Mouse (Mus musculus): ENCODE measurements around the gene Ccr1l1. TPM values are rescaled to one million over a fixed set of nuclear protein-coding genes. Genes with fewer than 3 reads are reported as not detected.

Gene Ccr1l1
- polyA plus RNA-seq, 1 experiment = not detected

GRCm38 (mm10) chr9:123953551-123953950 is 24.7 kb downstream of the Ccr1l1 start:
- Histone ChIP-seq H3K79me3 (ENCODE audit: low read depth) (no peaks in the 10 kb centered on the region), H3K79me2 (ENCODE audit: control insufficient read depth, insufficient read depth) (no peaks in the 10 kb centered on the region), H3K36me3 (ENCODE audit: control insufficient read depth, insufficient read depth) (no peaks in the 10 kb centered on the region), H3K27me3 (ENCODE audit: control insufficient read depth, insufficient read depth, insufficient read length) (no peaks in the 10 kb centered on the region), H3K4me3 (ENCODE audit: insufficient read depth, poor library complexity, severe bottlenecking) (no peak overlapping the region), H3ac (ENCODE audit: control insufficient read depth, insufficient read length, low read depth) (no peak overlapping the region)
- TF ChIP-seq MYOG (IDR thresholded peaks at IDR 0.05; ENCODE audit: control insufficient read depth, extremely low read depth, insufficient read length) (no peak), FOSL1 (IDR thresholded peaks at IDR 0.05; ENCODE audit: insufficient read depth, low read length, poor library complexity, severe bottlenecking) (no peak), MYOD1 (IDR thresholded peaks at IDR 0.05; ENCODE audit: control insufficient read depth, insufficient read length, low read depth) (no peak), USF1 (IDR thresholded peaks at IDR 0.05; ENCODE audit: low read depth) (no peak), MAX (IDR thresholded peaks at IDR 0.05) (no peak), CTCF (IDR thresholded peaks at IDR 0.05; ENCODE audit: control insufficient read depth, insufficient read depth, insufficient read length) (no peak), CEBPB (IDR thresholded peaks at IDR 0.05; ENCODE audit: low read depth) (no peak)

- no peaks in the 10 kb centered on the region for H3K36me3 ChIP-seq (ENCODE audit: control insufficient read depth, insufficient read depth)
- H3K27me3 ChIP-seq (ENCODE audit: control insufficient read depth, insufficient read depth, insufficient read length) = no peaks in the 10 kb centered on the region
- H3K79me3 ChIP-seq (ENCODE audit: low read depth) = no peaks in the 10 kb centered on the region
- no peaks in the 10 kb centered on the region for H3K79me2 ChIP-seq (ENCODE audit: control insufficient read depth, insufficient read depth)
- TF ChIP-seq USF1 (IDR thresholded peaks at IDR 0.05; ENCODE audit: low read depth) = no peak
- TF ChIP-seq MAX (IDR thresholded peaks at IDR 0.05) = no peak
- no peak for TF ChIP-seq MYOD1 (IDR thresholded peaks at IDR 0.05; ENCODE audit: control insufficient read depth, insufficient read length, low read depth)
- TF ChIP-seq CEBPB (IDR thresholded peaks at IDR 0.05; ENCODE audit: low read depth) = no peak
- no peak overlapping the region for H3ac ChIP-seq (ENCODE audit: control insufficient read depth, insufficient read length, low read depth)
- H3K4me3 ChIP-seq (ENCODE audit: insufficient read depth, poor library complexity, severe bottlenecking) = no peak overlapping the region
These were observed 27.0 kb downstream of the Ccr1l1 start for GRCm38 (mm10) chr9:123951176-123951575.

DNA sequence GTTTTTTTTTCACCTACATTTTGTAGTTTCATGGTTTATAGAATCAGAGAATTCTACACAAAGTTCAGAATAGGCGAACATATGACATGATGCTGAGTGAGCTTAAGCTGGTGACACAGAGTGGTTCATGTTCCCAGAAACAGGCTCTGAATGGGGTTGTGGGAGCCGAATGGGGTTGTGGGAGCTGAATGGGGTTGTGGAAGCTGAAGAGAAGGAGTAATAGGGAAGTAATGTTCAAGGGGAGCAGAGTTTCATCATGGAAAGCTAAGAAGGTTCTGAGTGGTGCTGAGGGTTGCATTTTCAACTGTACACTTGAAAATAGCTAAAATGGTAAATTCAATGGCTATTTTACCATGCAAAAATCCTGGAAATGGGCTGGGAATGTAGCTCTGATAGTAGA is 28.8 kb downstream of the Ccr1l1 start:
- H3K27me3 ChIP-seq (ENCODE audit: control insufficient read depth, insufficient read depth, insufficient read length) = no peaks in the 10 kb centered on the region
- H3K79me2 ChIP-seq (ENCODE audit: control insufficient read depth, insufficient read depth) = no peaks in the 10 kb centered on the region
- H3K36me3 ChIP-seq (ENCODE audit: control insufficient read depth, insufficient read depth) = no peaks in the 10 kb centered on the region
- TF ChIP-seq CEBPB (IDR thresholded peaks at IDR 0.05; ENCODE audit: low read depth) (no peak), FOSL1 (IDR thresholded peaks at IDR 0.05; ENCODE audit: insufficient read depth, low read length, poor library complexity, severe bottlenecking) (no peak), MYOD1 (IDR thresholded peaks at IDR 0.05; ENCODE audit: control insufficient read depth, insufficient read length, low read depth) (no peak), USF1 (IDR thresholded peaks at IDR 0.05; ENCODE audit: low read depth) (no peak), MYOG (IDR thresholded peaks at IDR 0.05; ENCODE audit: control insufficient read depth, extremely low read depth, insufficient read length) (no peak), CTCF (IDR thresholded peaks at IDR 0.05; ENCODE audit: control insufficient read depth, insufficient read depth, insufficient read length) (no peak), MAX (IDR thresholded peaks at IDR 0.05) (no peak)
- no peak overlapping the region for H3K4me3 ChIP-seq (ENCODE audit: insufficient read depth, poor library complexity, severe bottlenecking)
- no peaks in the 10 kb centered on the region for H3K79me3 ChIP-seq (ENCODE audit: low read depth)
- no peak overlapping the region for H3ac ChIP-seq (ENCODE audit: control insufficient read depth, insufficient read length, low read depth)

DNA sequence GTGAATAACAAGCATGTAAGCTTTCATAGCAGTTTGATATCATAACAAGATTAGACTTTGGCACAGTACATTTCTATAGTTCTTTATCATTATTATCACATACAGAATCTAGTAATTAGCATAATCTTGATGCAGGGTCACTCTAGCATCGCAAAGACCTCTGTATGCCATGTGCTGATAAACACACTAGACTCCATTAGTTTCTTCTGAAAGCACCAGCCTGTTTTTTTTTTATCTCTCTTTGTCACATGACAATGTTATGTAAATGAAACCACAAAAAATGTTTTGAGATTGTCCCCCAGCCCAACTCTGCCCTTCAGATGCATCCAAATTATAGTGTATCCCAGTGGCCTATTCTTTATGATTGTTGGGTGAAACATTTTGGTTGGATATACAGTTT is 30.4 kb downstream of the Ccr1l1 start:
- Histone ChIP-seq H3ac (ENCODE audit: control insufficient read depth, insufficient read length, low read depth) (no peak overlapping the region), H3K27me3 (ENCODE audit: control insufficient read depth, insufficient read depth, insufficient read length) (no peaks in the 10 kb centered on the region), H3K36me3 (ENCODE audit: control insufficient read depth, insufficient read depth) (no peaks in the 10 kb centered on the region), H3K79me3 (ENCODE audit: low read depth) (no peaks in the 10 kb centered on the region), H3K79me2 (ENCODE audit: control insufficient read depth, insufficient read depth) (no peaks in the 10 kb centered on the region), H3K4me3 (ENCODE audit: insufficient read depth, poor library complexity, severe bottlenecking) (no peak overlapping the region)
- TF ChIP-seq FOSL1 (IDR thresholded peaks at IDR 0.05; ENCODE audit: insufficient read depth, low read length, poor library complexity, severe bottlenecking) (no peak), USF1 (IDR thresholded peaks at IDR 0.05; ENCODE audit: low read depth) (no peak), MAX (IDR thresholded peaks at IDR 0.05) (no peak), CTCF (IDR thresholded peaks at IDR 0.05; ENCODE audit: control insufficient read depth, insufficient read depth, insufficient read length) (no peak), MYOG (IDR thresholded peaks at IDR 0.05; ENCODE audit: control insufficient read depth, extremely low read depth, insufficient read length) (no peak), CEBPB (IDR thresholded peaks at IDR 0.05; ENCODE audit: low read depth) (no peak), MYOD1 (IDR thresholded peaks at IDR 0.05; ENCODE audit: control insufficient read depth, insufficient read length, low read depth) (no peak)

DNA sequence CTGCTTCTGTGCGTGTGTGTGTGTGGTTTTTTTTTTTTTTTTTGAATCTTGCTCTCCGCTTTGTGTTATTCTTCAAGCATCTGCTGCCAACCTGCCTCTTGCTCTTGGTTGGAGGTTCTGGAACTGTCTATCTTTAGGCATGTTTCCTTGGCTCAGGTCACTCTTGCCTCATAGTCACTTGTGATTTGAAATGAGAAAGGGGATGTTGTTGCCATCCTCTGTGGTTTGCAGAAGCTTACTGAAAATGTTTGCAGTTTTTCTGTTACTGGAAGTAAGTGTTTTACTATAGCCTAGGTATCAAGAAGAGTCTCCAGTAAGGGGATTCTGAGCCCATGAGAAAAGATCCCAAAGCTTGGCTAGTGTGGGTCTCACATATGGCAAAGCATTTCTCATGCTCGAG is 36.2 kb downstream of the Ccr1l1 start:
- no peaks in the 10 kb centered on the region for H3K36me3 ChIP-seq (ENCODE audit: control insufficient read depth, insufficient read depth)
- TF ChIP-seq CEBPB (IDR thresholded peaks at IDR 0.05; ENCODE audit: low read depth) (no peak), USF1 (IDR thresholded peaks at IDR 0.05; ENCODE audit: low read depth) (no peak), CTCF (IDR thresholded peaks at IDR 0.05; ENCODE audit: control insufficient read depth, insufficient read depth, insufficient read length) (no peak), FOSL1 (IDR thresholded peaks at IDR 0.05; ENCODE audit: insufficient read depth, low read length, poor library complexity, severe bottlenecking) (no peak), MYOG (IDR thresholded peaks at IDR 0.05; ENCODE audit: control insufficient read depth, extremely low read depth, insufficient read length) (no peak), MYOD1 (IDR thresholded peaks at IDR 0.05; ENCODE audit: control insufficient read depth, insufficient read length, low read depth) (no peak), MAX (IDR thresholded peaks at IDR 0.05) (no peak)

GRCm38 (mm10) chr9:123941316-123941715 is 36.9 kb downstream of the Ccr1l1 start:
- Histone ChIP-seq H3K36me3 (ENCODE audit: control insufficient read depth, insufficient read depth) (no peaks in the 10 kb centered on the region), H3K4me3 (ENCODE audit: insufficient read depth, poor library complexity, severe bottlenecking) (no peak overlapping the region), H3K79me2 (ENCODE audit: control insufficient read depth, insufficient read depth) (no peaks in the 10 kb centered on the region), H3K27me3 (ENCODE audit: control insufficient read depth, insufficient read depth, insufficient read length) (no peaks in the 10 kb centered on the region), H3K79me3 (ENCODE audit: low read depth) (no peaks in the 10 kb centered on the region), H3ac (ENCODE audit: control insufficient read depth, insufficient read length, low read depth) (no peak overlapping the region)
- no peak for TF ChIP-seq MYOD1 (IDR thresholded peaks at IDR 0.05; ENCODE audit: control insufficient read depth, insufficient read length, low read depth)
- no peak for TF ChIP-seq CTCF (IDR thresholded peaks at IDR 0.05; ENCODE audit: control insufficient read depth, insufficient read depth, insufficient read length)
- no peak for TF ChIP-seq MAX (IDR thresholded peaks at IDR 0.05)
- no peak for TF ChIP-seq USF1 (IDR thresholded peaks at IDR 0.05; ENCODE audit: low read depth)
- no peak for TF ChIP-seq MYOG (IDR thresholded peaks at IDR 0.05; ENCODE audit: control insufficient read depth, extremely low read depth, insufficient read length)
- TF ChIP-seq FOSL1 (IDR thresholded peaks at IDR 0.05; ENCODE audit: insufficient read depth, low read length, poor library complexity, severe bottlenecking) = no peak
- TF ChIP-seq CEBPB (IDR thresholded peaks at IDR 0.05; ENCODE audit: low read depth) = no peak

More for the DNA sequence above, 36.2 kb downstream of the Ccr1l1 start:
- Histone ChIP-seq H3K27me3 (ENCODE audit: control insufficient read depth, insufficient read depth, insufficient read length) (no peaks in the 10 kb centered on the region), H3K79me2 (ENCODE audit: control insufficient read depth, insufficient read depth) (no peaks in the 10 kb centered on the region), H3K79me3 (ENCODE audit: low read depth) (no peaks in the 10 kb centered on the region), H3ac (ENCODE audit: control insufficient read depth, insufficient read length, low read depth) (no peak overlapping the region), H3K4me3 (ENCODE audit: insufficient read depth, poor library complexity, severe bottlenecking) (no peak overlapping the region)

Measured in C2C12 (cell line).